Mouse (Mus musculus) monocyte, adult 59 days (primary cell): ENCODE measurements around the gene Slc6a20b. TPM values are rescaled to one million over a fixed set of nuclear protein-coding genes. Genes with fewer than 3 reads are reported as not detected.

ENCODE experiments used
- total RNA-seq, 2 experiments: library from RNA; stranded (reverse); gene quantifications; one replicate each; pipeline ENCODE4 v1.2.4; 2023

The Slc6a20b gene
- total RNA-seq, result not detected

DNA sequence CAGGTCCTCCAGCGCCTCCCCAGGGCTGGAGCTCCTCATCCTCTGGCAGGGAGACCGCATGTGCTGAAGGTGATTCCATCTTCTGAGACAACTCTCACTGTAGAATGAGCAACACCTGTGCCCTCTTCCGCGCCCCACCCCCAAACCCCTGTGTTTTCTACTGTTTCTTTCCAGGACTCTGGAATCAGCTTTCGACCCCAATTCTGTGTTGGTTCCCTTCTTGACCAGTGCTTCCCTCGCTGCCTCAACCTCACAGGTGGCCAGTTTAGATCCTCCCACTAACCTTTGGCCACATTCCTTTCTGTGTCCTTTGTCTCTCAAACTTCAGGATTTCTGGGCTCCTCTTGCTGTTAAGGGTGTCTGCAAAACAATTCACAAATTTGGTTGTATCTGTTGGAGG lies at the start of gene Slc6a20b:
Gene Slc6a20b (minus strand): TSS at position 285 of the 400 bp plus-strand sequence.

DNA sequence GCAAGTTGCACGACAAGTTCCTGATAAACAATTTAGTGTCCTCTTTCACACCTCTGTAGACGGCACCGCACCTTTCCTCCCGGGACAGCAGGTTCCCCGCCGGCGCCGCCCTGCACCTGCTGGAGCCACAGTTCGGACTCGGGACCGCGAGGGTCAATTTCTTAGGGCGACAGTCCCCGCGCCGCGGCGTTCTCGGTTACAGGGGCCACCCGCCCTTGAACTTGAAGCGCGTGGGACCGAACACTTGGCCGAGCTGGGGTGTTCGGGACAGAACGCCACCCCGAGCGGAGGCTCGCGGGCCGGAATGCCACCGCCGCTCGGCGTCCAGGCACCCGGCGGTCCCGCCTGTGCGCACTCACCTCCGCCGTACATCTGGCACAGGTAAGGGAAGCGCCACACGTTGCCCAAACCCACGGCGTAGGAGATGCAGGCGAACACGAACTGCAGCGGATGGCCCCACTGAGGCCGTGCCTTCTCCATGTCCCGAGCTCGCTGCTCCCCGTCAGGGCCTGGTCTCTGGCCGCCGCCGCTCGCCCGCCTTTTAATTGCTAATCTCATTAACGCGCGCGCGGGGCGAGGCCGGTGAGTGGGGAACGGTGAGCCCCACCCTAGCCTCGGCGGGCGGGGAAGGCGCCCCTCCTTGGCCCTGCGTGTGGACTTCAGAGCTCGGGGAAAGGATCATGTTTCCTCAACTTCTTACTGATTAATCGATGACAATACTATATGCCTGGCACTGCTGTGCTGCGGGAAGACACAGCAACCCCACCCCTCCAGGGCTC lies 46.2 kb upstream of the Slc6a20b start, which contains the start of the genes Ccr9 and Slc6a20a:
Gene Ccr9 (plus strand): TSS at position 113 of the 779 bp plus-strand sequence.
Gene Slc6a20a (minus strand): TSS at position 559 of the 779 bp plus-strand sequence.

Other genes with a start within 250 kb of the Slc6a20b start
- gene Limd1, start 153.9 kb downstream of the Slc6a20b start, total RNA-seq, result 100 to 1,000 TPM; 103 TPM
- 10 to 100 TPM; 25.9 to 26.1 TPM for gene Sacm1l, start 102.8 kb downstream of the Slc6a20b start, total RNA-seq
- gene Ccr9, start 45.9 kb upstream of the Slc6a20b start, total RNA-seq, result 1 to 10 TPM in 1 of 2 experiments, under 1 TPM in 1; 0.50 to 1.5 TPM
- under 1 TPM in 1 of 2 experiments, not detected in 1; 0.26 TPM for gene Slc6a20a, start 46.3 kb upstream of the Slc6a20b start, total RNA-seq
- gene Lztfl1, start 85.1 kb upstream of the Slc6a20b start, total RNA-seq, result 10 to 100 TPM; 53.9 to 54.8 TPM
- gene Cxcr6, start 173.9 kb upstream of the Slc6a20b start, total RNA-seq, result 1 to 10 TPM in 1 of 2 experiments, under 1 TPM in 1; 0.76 to 1.0 TPM
- gene Fyco1, start 219.3 kb upstream of the Slc6a20b start, total RNA-seq, result 10 to 100 TPM; 39.5 to 39.9 TPM
- gene Xcr1, start 229.5 kb upstream of the Slc6a20b start, total RNA-seq, result under 1 TPM; 0.24 to 0.82 TPM